Mouse (Mus musculus) MEL (cell line): ENCODE measurements around the gene Tnfsfm13. TPM values are rescaled to one million over a fixed set of nuclear protein-coding genes. Genes with fewer than 3 reads are reported as not detected.

ENCODE experiments used
- DNase-seq: peaks from one replicate; pipeline ENCODE4 v3.0.0; 2011; ENCODE audit warnings: low read depth, low spot score
- H3K27ac ChIP-seq: 2 replicates; pipeline ENCODE4 v1.5.1; 2012; ENCODE audit warnings: low read depth, mild to moderate bottlenecking, control low read depth, low read length, moderate library complexity; ENCODE audit not compliant: control insufficient read depth
- H3K27me3 ChIP-seq, 2 experiments: fragments of 150-350 bp in 1 of 2; sonication (generic) in 1 of 2; 2 replicates each; pipeline ENCODE4 v1.6.1; 2012; ENCODE audit warnings: low read length in 2 of 2, mild to moderate bottlenecking in 2 of 2, improper control_type of control experiment in 1 of 2, moderate library complexity in 1 of 2; ENCODE audit not compliant: insufficient read depth in 2 of 2, control insufficient read depth in 1 of 2
- H3K36me3 ChIP-seq, 2 experiments: 2 replicates each; pipeline ENCODE4 v1.6.1; 2012 to 2014; ENCODE audit warnings: low read length in 2 of 2, improper control_type of control experiment in 1 of 2, inconsistent platforms in 1 of 2, mild to moderate bottlenecking in 1 of 2; ENCODE audit not compliant: insufficient read depth in 2 of 2, control insufficient read depth in 1 of 2
- H3K4me1 ChIP-seq, 2 experiments: fragments of 150-350 bp in 1 of 2; sonication (generic) in 1 of 2; 2 replicates each; pipeline ENCODE4 v1.6.1; 2012; ENCODE audit warnings: low read length in 2 of 2, improper control_type of control experiment in 1 of 2, mild to moderate bottlenecking in 1 of 2; ENCODE audit not compliant: insufficient read depth in 2 of 2, control insufficient read depth in 1 of 2
- H3K4me3 ChIP-seq, 2 experiments: fragments of 150-350 bp in 1 of 2; sonication (generic) in 1 of 2; 2 replicates each; pipeline ENCODE4 v1.5.1; 2012; ENCODE audit warnings: low read depth in 2 of 2, low read length in 2 of 2, mild to moderate bottlenecking in 2 of 2, moderate library complexity in 2 of 2, control low read depth in 1 of 2, improper control_type of control experiment in 1 of 2; ENCODE audit not compliant: control insufficient read depth in 1 of 2, insufficient read depth in 1 of 2
- H3K79me2 ChIP-seq: 2 replicates; pipeline ENCODE4 v1.6.1; 2012; ENCODE audit warnings: mild to moderate bottlenecking, low read length, moderate library complexity; ENCODE audit not compliant: control insufficient read depth, poor library complexity, insufficient read depth
- H3K9ac ChIP-seq: 2 replicates; pipeline ENCODE4 v1.6.1; 2012; ENCODE audit warnings: low read depth, mild to moderate bottlenecking, control low read depth, low read length, moderate library complexity; ENCODE audit not compliant: control insufficient read depth, poor library complexity, severe bottlenecking
- H3K9me3 ChIP-seq: fragments of 150-350 bp; sonication (generic); replicated peaks from 2 replicates; pipeline ENCODE4 v1.6.1; 2012; ENCODE audit warnings: mild to moderate bottlenecking, low read length, improper control_type of control experiment, moderate library complexity; ENCODE audit not compliant: insufficient read depth
- CHD1 ChIP-seq: IDR thresholded peaks from 2 replicates; pipeline ENCODE4 v1.6.1; 2012; ENCODE audit warnings: low read depth, mild to moderate bottlenecking, inconsistent platforms, low read length, improper control_type of control experiment
- EP300 ChIP-seq, 2 experiments: IDR thresholded peaks; 2 replicates each; pipeline ENCODE4 v1.6.1; 2011; ENCODE audit warnings: improper control_type of control experiment in 2 of 2, low read length in 2 of 2, low read depth in 1 of 2, mild to moderate bottlenecking in 1 of 2
- GABPA ChIP-seq: IDR thresholded peaks from 2 replicates; pipeline ENCODE4 v1.6.1; 2012; ENCODE audit warnings: low read depth, mild to moderate bottlenecking, inconsistent platforms, low read length, improper control_type of control experiment, moderate library complexity
- HCFC1 ChIP-seq: IDR thresholded peaks from 2 replicates; pipeline ENCODE4 v1.6.1; 2012; ENCODE audit warnings: low read depth, mild to moderate bottlenecking, inconsistent platforms, low read length, improper control_type of control experiment, moderate library complexity
- JUND ChIP-seq: IDR thresholded peaks from 2 replicates; pipeline ENCODE4 v1.6.1; 2011; ENCODE audit warnings: low read depth, mild to moderate bottlenecking, improper control_type of control experiment, low read length
- MAX ChIP-seq: IDR thresholded peaks from 2 replicates; pipeline ENCODE4 v1.6.1; 2011; ENCODE audit warnings: low read length, improper control_type of control experiment
- MAZ ChIP-seq: IDR thresholded peaks from 2 replicates; pipeline ENCODE4 v1.6.1; 2012; ENCODE audit warnings: low read depth, mild to moderate bottlenecking, inconsistent platforms, low read length, improper control_type of control experiment
- MXI1 ChIP-seq: IDR thresholded peaks from 2 replicates; pipeline ENCODE4 v1.6.1; 2011; ENCODE audit warnings: mild to moderate bottlenecking, low read depth, low read length, improper control_type of control experiment
- MYC ChIP-seq: IDR thresholded peaks from 2 replicates; pipeline ENCODE4 v1.6.1; 2011; ENCODE audit warnings: low read depth, mild to moderate bottlenecking, low read length, improper control_type of control experiment, moderate library complexity
- RCOR1 ChIP-seq: IDR thresholded peaks from 2 replicates; pipeline ENCODE4 v1.6.1; 2012; ENCODE audit warnings: low read depth, mild to moderate bottlenecking, inconsistent platforms, low read length, improper control_type of control experiment
- TBP ChIP-seq: IDR thresholded peaks from 2 replicates; pipeline ENCODE4 v1.8.0; 2011; ENCODE audit warnings: low read depth, low read length, improper control_type of control experiment
- UBTF ChIP-seq: IDR thresholded peaks from 2 replicates; pipeline ENCODE4 v1.6.1; 2012; ENCODE audit warnings: low read depth, mild to moderate bottlenecking, inconsistent platforms, low read length, improper control_type of control experiment, moderate library complexity, borderline replicate concordance; ENCODE audit not compliant: insufficient read depth
- ZNF384 ChIP-seq: IDR thresholded peaks from 2 replicates; pipeline ENCODE4 v1.6.1; 2012; ENCODE audit warnings: low read depth, mild to moderate bottlenecking, inconsistent platforms, low read length, improper control_type of control experiment
- polyA plus RNA-seq, 2 experiments: library from polyadenylated mRNA; stranded (reverse) in 1 of 2; unstranded in 1 of 2; fragments of >175 nt in 1 of 2; fragments of >200 nt in 1 of 2; gene quantifications; 2 replicates each; pipeline versions ENCODE4 v1.2.1 to v1.2.4; 2012; ENCODE audit warnings: low replicate concordance in 2 of 2, low read depth in 1 of 2; ENCODE audit not compliant: insufficient read length in 2 of 2, insufficient read depth in 1 of 2, missing spikeins in 1 of 2
- total RNA-seq: library from RNA; depleted of rRNA; stranded (reverse); fragments of 300-350 nt; gene quantifications from 2 replicates; pipeline ENCODE4 v1.2.3, GENCODE M21; 2012; rRNA removed

Tnfsfm13 gene
- total and polyA plus RNA-seq, 3 experiments = not detected

DNA sequence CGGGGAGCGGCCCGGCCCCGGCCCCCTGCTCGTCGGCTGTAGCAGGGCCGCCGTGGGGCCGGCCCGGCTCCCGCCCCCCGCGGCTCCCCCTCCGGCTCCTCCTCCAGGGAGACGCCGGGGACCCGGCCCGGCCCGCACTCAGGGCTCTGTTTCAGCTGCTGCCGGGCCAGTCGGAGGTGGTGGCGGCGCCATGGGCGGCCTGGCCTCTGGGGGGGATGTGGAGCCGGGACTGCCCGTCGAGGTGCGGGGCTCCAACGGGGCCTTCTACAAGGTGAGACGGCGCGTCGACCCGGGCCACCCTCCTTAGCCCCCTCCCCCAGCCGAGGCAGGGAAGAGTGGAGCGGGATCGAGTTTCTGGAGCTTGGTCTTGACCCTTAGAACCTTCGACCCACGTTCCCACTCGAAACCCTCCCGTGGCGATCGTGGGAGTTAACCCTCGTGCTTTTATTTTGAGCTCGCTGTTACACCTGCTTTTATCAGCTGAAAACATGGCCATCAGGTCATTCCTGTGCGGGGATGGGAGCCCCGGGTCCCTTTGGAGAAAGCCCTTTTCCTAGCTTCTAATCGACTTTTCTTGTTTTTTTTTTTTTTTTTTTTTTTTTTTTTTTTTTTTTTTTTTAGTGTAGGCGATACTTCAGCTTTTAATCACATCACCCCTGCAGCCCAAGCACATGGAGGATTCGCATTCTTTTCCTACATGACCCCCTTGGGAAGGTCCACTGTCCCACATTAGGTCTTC is 62.6 kb downstream of the Tnfsfm13 start:
- Histone ChIP-seq H3K27ac (peak overlapping the region; percentile 55), H3K9me3 (no peaks in the 10 kb centered on the region), H3K36me3 (peaks cover 15 to 39% of the 10 kb centered on the region in 2 experiments), H3K4me3 (peak overlapping the region; percentile 57 to 84), H3K4me1 (peaks cover 19 to 27% of the 10 kb centered on the region in 2 experiments), H3K27me3 (no peaks in the 10 kb centered on the region), H3K79me2 (peaks cover 43% of the 10 kb centered on the region), H3K9ac (peak overlapping the region; percentile 99)
- peak; percentile 79; the same call in 1 of the 2 replicates for TF ChIP-seq UBTF
- no peak for TF ChIP-seq RCOR1
- peak; percentile 75 for TF ChIP-seq MXI1
- 0 out of 4 replicates have a peak, but pooled peaks of 1 of the 2 experiments have one; percentile 17 for TF ChIP-seq EP300 (IDR thresholded peaks at IDR 0.05; ENCODE audit: low read depth in 1 of 2, low read length in 2 of 2)
- TF ChIP-seq CHD1 = peak; percentile 89; the same call in 1 of the 2 replicates
- TF ChIP-seq TBP = 0 out of 2 replicates have a peak, but pooled peaks have one; percentile 16
- TF ChIP-seq MAX = peak; percentile 68
- TF ChIP-seq MAZ = peak; percentile 70; the same call in 1 of the 2 replicates
- TF ChIP-seq HCFC1 = no peak
- TF ChIP-seq MYC = no peak
- TF ChIP-seq ZNF384 = peak; percentile 75
- TF ChIP-seq JUND = no peak
- no peak for TF ChIP-seq GABPA
- peak; percentile 68 for DNase-seq

Other genes starting within 250 kb of the Tnfsfm13 start
Only the 30 nearest of the 36 such genes appear.
- gene Dnah2, start 147.0 kb downstream of the Tnfsfm13 start, total RNA-seq = under 0.01 and 0.04 TPM in 2 replicates
- gene Dnah2, start 147.0 kb downstream of the Tnfsfm13 start, polyA plus RNA-seq = under 1 TPM in 1 of 2 experiments, not detected in 1; 0.07 TPM
- 0.20 and 0.23 TPM in 2 replicates for gene Efnb3, start 135.9 kb downstream of the Tnfsfm13 start, total RNA-seq
- under 1 TPM in 1 of 2 experiments, not detected in 1; 0.72 TPM for gene Efnb3, start 135.9 kb downstream of the Tnfsfm13 start, polyA plus RNA-seq
- 18.5 and 18.9 TPM in 2 replicates for gene Wrap53, start 115.8 kb downstream of the Tnfsfm13 start, total RNA-seq
- gene Wrap53, start 115.8 kb downstream of the Tnfsfm13 start, polyA plus RNA-seq = 10 to 100 TPM in 1 of 2 experiments, not detected in 1; 24.5 TPM
- gene Trp53, start 115.7 kb downstream of the Tnfsfm13 start, total RNA-seq = 74.1 and 76.4 TPM in 2 replicates
- gene Trp53, start 115.7 kb downstream of the Tnfsfm13 start, polyA plus RNA-seq = 100 to 1,000 TPM in 1 of 2 experiments, not detected in 1; 212 TPM
- 13.4 and 15.1 TPM in 2 replicates for gene Atp1b2, start 90.2 kb downstream of the Tnfsfm13 start, total RNA-seq
- 100 to 1,000 TPM in 1 of 2 experiments, not detected in 1; 136 TPM for gene Atp1b2, start 90.2 kb downstream of the Tnfsfm13 start, polyA plus RNA-seq
- gene Shbg, start 78.2 kb downstream of the Tnfsfm13 start, total RNA-seq = not detected in 2 replicates
- gene Shbg, start 78.2 kb downstream of the Tnfsfm13 start, polyA plus RNA-seq = not detected
- not detected in 2 replicates for gene Sat2, start 74.1 kb downstream of the Tnfsfm13 start, total RNA-seq
- gene Sat2, start 74.1 kb downstream of the Tnfsfm13 start, polyA plus RNA-seq = not detected
- 90.2 and 95.1 TPM in 2 replicates for gene Fxr2, start 63.1 kb downstream of the Tnfsfm13 start, total RNA-seq
- 10 to 100 TPM in 1 of 2 experiments, not detected in 1; 97.6 TPM for gene Fxr2, start 63.1 kb downstream of the Tnfsfm13 start, polyA plus RNA-seq
- gene Sox15, start 40.8 kb downstream of the Tnfsfm13 start, total RNA-seq = not detected in 2 replicates
- gene Sox15, start 40.8 kb downstream of the Tnfsfm13 start, polyA plus RNA-seq = under 1 TPM in 1 of 2 experiments, not detected in 1; 0.11 TPM
- 60.9 and 62.1 TPM in 2 replicates for gene Mpdu1, start 33.5 kb downstream of the Tnfsfm13 start, total RNA-seq
- gene Mpdu1, start 33.5 kb downstream of the Tnfsfm13 start, polyA plus RNA-seq = 100 to 1,000 TPM; 101 to 259 TPM
- gene Cd68, start 29.9 kb downstream of the Tnfsfm13 start, total RNA-seq = 4.1 and 5.3 TPM in 2 replicates
- 10 to 100 TPM in 1 of 2 experiments, not detected in 1; 19.8 TPM for gene Cd68, start 29.9 kb downstream of the Tnfsfm13 start, polyA plus RNA-seq
- gene Eif4a1, start 23.7 kb downstream of the Tnfsfm13 start, total RNA-seq = 1,645 and 1,689 TPM in 2 replicates
- 100 to 1,000 TPM; 114 to 634 TPM for gene Eif4a1, start 23.7 kb downstream of the Tnfsfm13 start, polyA plus RNA-seq
- gene Senp3, start 14.0 kb downstream of the Tnfsfm13 start, total RNA-seq = 121 and 147 TPM in 2 replicates
- 100 to 1,000 TPM; 171 to 890 TPM for gene Senp3, start 14.0 kb downstream of the Tnfsfm13 start, polyA plus RNA-seq
- 0.19 TPM in 1 of 2 replicates, not detected in the other for gene Tnfsf13, start 10.3 kb downstream of the Tnfsfm13 start, total RNA-seq
- under 1 TPM in 1 of 2 experiments, not detected in 1; 0.13 TPM for gene Tnfsf13, start 10.3 kb downstream of the Tnfsfm13 start, polyA plus RNA-seq
- gene Tnfsf12, start 249 bp downstream of the Tnfsfm13 start, total RNA-seq = not detected in 2 replicates
- gene Tnfsf12, start 249 bp downstream of the Tnfsfm13 start, polyA plus RNA-seq = under 1 TPM in 1 of 2 experiments, not detected in 1; 0.10 TPM
- gene Polr2a, start 62.5 kb upstream of the Tnfsfm13 start, total RNA-seq = 16.6 and 22.2 TPM in 2 replicates
- gene Polr2a, start 62.5 kb upstream of the Tnfsfm13 start, polyA plus RNA-seq = 100 to 1,000 TPM in 1 of 2 experiments, 10 to 100 TPM in 1; 73.9 to 193 TPM
- 0.08 TPM in 1 of 2 replicates, not detected in the other for gene Slc35g3, start 65.9 kb upstream of the Tnfsfm13 start, total RNA-seq
- gene Slc35g3, start 65.9 kb upstream of the Tnfsfm13 start, polyA plus RNA-seq = under 1 TPM in 1 of 2 experiments, not detected in 1; 0.22 TPM
- 1.4 and 2.4 TPM in 2 replicates for gene Zbtb4, start 69.8 kb upstream of the Tnfsfm13 start, total RNA-seq
- gene Zbtb4, start 69.8 kb upstream of the Tnfsfm13 start, polyA plus RNA-seq = 1 to 10 TPM in 1 of 2 experiments, not detected in 1; 2.7 TPM
- gene Chrnb1, start 99.8 kb upstream of the Tnfsfm13 start, total RNA-seq = 0.31 and 0.33 TPM in 2 replicates
- 1 to 10 TPM in 1 of 2 experiments, not detected in 1; 1.6 TPM for gene Chrnb1, start 99.8 kb upstream of the Tnfsfm13 start, polyA plus RNA-seq
- gene Fgf11, start 105.8 kb upstream of the Tnfsfm13 start, total RNA-seq = 4.8 and 5.1 TPM in 2 replicates
- gene Fgf11, start 105.8 kb upstream of the Tnfsfm13 start, polyA plus RNA-seq = 10 to 100 TPM in 1 of 2 experiments, not detected in 1; 26.8 TPM
- 0.29 and 0.31 TPM in 2 replicates for gene Tmem102, start 109.5 kb upstream of the Tnfsfm13 start, total RNA-seq
- 1 to 10 TPM in 1 of 2 experiments, not detected in 1; 2.4 TPM for gene Tmem102, start 109.5 kb upstream of the Tnfsfm13 start, polyA plus RNA-seq
- 0.04 TPM in 1 of 2 replicates, not detected in the other for gene Gm39566, start 119.2 kb upstream of the Tnfsfm13 start, total RNA-seq
- gene Gm39566, start 119.2 kb upstream of the Tnfsfm13 start, polyA plus RNA-seq = not detected
- gene Spem2, start 122.4 kb upstream of the Tnfsfm13 start, total RNA-seq = not detected in 2 replicates
- not detected for gene Spem2, start 122.4 kb upstream of the Tnfsfm13 start, polyA plus RNA-seq
- gene Spem1, start 126.1 kb upstream of the Tnfsfm13 start, total RNA-seq = 0.19 TPM in 1 of 2 replicates, not detected in the other
- under 1 TPM in 1 of 2 experiments, not detected in 1; 0.15 TPM for gene Spem1, start 126.1 kb upstream of the Tnfsfm13 start, polyA plus RNA-seq
- gene Nlgn2, start 141.7 kb upstream of the Tnfsfm13 start, total RNA-seq = 20.3 and 20.9 TPM in 2 replicates
- 10 to 100 TPM; 29.8 to 43.3 TPM for gene Nlgn2, start 141.7 kb upstream of the Tnfsfm13 start, polyA plus RNA-seq
- 176 and 190 TPM in 2 replicates for gene Tmem256, start 142.4 kb upstream of the Tnfsfm13 start, total RNA-seq
- 100 to 1,000 TPM in 1 of 2 experiments, not detected in 1; 181 TPM for gene Tmem256, start 142.4 kb upstream of the Tnfsfm13 start, polyA plus RNA-seq
- 3.8 and 4.6 TPM in 2 replicates for gene Plscr3, start 150.3 kb upstream of the Tnfsfm13 start, total RNA-seq
- 10 to 100 TPM in 1 of 2 experiments, not detected in 1; 26.0 TPM for gene Plscr3, start 150.3 kb upstream of the Tnfsfm13 start, polyA plus RNA-seq
- 0.13 and 0.35 TPM in 2 replicates for gene Tnk1, start 162.6 kb upstream of the Tnfsfm13 start, total RNA-seq
- under 1 TPM in 1 of 2 experiments, not detected in 1; 0.25 TPM for gene Tnk1, start 162.6 kb upstream of the Tnfsfm13 start, polyA plus RNA-seq
- gene Tmem95, start 181.9 kb upstream of the Tnfsfm13 start, total RNA-seq = not detected in 2 replicates
- gene Tmem95, start 181.9 kb upstream of the Tnfsfm13 start, polyA plus RNA-seq = not detected
- gene Kctd11, start 185.3 kb upstream of the Tnfsfm13 start, total RNA-seq = 0.19 and 0.26 TPM in 2 replicates
- gene Kctd11, start 185.3 kb upstream of the Tnfsfm13 start, polyA plus RNA-seq = under 1 TPM in 1 of 2 experiments, not detected in 1; 0.49 TPM